Mouse (Mus musculus) forebrain, postnatal 0 days (tissue): Measurements from ENCODE around the gene Stom. TPM values are rescaled to one million over a fixed set of nuclear protein-coding genes. Genes with fewer than 3 reads are reported as not detected.
A peak's percentile ranks its signal among the peaks of the same experiment; 100 is the strongest.

ENCODE experiments used
- ATAC-seq: fragments of 200-750 bp; cut with Nextera tagmentation; 2 replicates; pipeline ENCODE4 v1.8.0; 2017; ENCODE audit warnings: mild to moderate bottlenecking, moderate library complexity
- DNase-seq: peaks from one replicate; pipeline ENCODE4 v3.0.0-alpha.2; 2015
- H3K27ac ChIP-seq: fragments of 300-500 bp; sonication (generic); 2 replicates; pipeline ENCODE4 v1.5.1; 2014; ENCODE audit warnings: low read depth, mild to moderate bottlenecking, antibody characterized with exemption, low read length, moderate library complexity, mixed read lengths
- H3K27me3 ChIP-seq: fragments of 300-500 bp; sonication (generic); 2 replicates; pipeline ENCODE4 v1.6.1; 2014; ENCODE audit warnings: mild to moderate bottlenecking, low read length, mixed read lengths; ENCODE audit not compliant: insufficient read depth
- H3K36me3 ChIP-seq: fragments of 300-500 bp; sonication (generic); 2 replicates; pipeline ENCODE4 v1.6.1; 2014; ENCODE audit warnings: mild to moderate bottlenecking, moderate library complexity; ENCODE audit not compliant: insufficient read depth
- H3K4me1 ChIP-seq: fragments of 300-500 bp; sonication (generic); 2 replicates; pipeline ENCODE4 v1.6.1; 2014; ENCODE audit warnings: antibody characterized with exemption; ENCODE audit not compliant: insufficient read depth
- H3K4me2 ChIP-seq: fragments of 300-500 bp; sonication (generic); 2 replicates; pipeline ENCODE4 v1.6.1; 2014; ENCODE audit warnings: low read depth, mild to moderate bottlenecking, moderate library complexity
- H3K4me3 ChIP-seq: fragments of 300-500 bp; sonication (generic); 2 replicates; pipeline ENCODE4 v1.5.1; 2014; ENCODE audit warnings: low read depth, low read length, mixed read lengths
- H3K9ac ChIP-seq: fragments of 300-500 bp; sonication (generic); 2 replicates; pipeline ENCODE4 v1.6.1; 2014; ENCODE audit warnings: mild to moderate bottlenecking
- H3K9me3 ChIP-seq: fragments of 300-500 bp; sonication (generic); 2 replicates; pipeline ENCODE4 v1.6.1; 2016; ENCODE audit warnings: low read length
- CTCF ChIP-seq: sonication (generic); IDR thresholded peaks from 2 replicates; pipeline ENCODE4 v1.5.1; 2016; ENCODE audit warnings: antibody characterized with exemption, control low read depth, low read depth
- WGBS: fragments of 180-500 bp; shearing (Covaris S2); extraction: QIAGEN DNeasy Blood & Tissue Kit; methylation state at CpG from one replicate; pipeline ENCODE4 v1.1.7; 2014; 5-methylcytosine and 5-hydroxymethylcytosine counted together
- polyA plus RNA-seq: library from polyadenylated mRNA; unstranded; fragments of >200 nt; fragmentation: Nextera tagmentation; extraction: Ambion mirVana; gene quantifications from 2 replicates; pipeline ENCODE4 v1.2.1, GENCODE M21; 2015
- total RNA-seq: library from RNA; depleted of rRNA; stranded (reverse); fragments of >200 nt; gene quantifications from 2 replicates; pipeline ENCODE4 v1.2.3, GENCODE M21; 2014

Gene Stom
- total and polyA plus RNA-seq, 2 experiments from 2014 or later = 18.9 to 23.3 TPM

DNA sequence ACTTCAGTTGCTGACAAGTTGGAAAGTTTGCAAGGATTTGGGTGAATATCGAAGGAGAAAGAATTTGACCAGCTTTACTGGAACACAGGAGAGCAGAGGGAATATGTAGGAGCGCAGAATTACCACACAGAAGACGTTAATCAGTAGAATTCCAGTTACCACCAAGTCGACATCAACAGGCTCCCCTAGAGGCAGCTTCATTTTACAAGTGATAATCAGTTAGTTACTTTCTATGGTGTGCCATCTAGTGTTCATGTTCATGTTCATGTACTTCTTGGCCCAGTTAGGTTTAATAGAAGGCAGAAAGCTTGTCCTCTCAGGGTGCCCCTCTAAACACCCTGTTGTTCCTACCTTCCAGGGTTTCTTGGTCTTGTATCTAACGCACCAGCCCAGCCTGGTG lies 12.4 kb upstream of the Stom start:
- Histone ChIP-seq H3K4me1 (no peaks in the 10 kb centered on the region), H3K36me3 (no peaks in the 10 kb centered on the region), H3K9me3 (no peaks in the 10 kb centered on the region), H3K4me2 (no peak overlapping the region), H3K27ac (no peak overlapping the region), H3K4me3 (no peak overlapping the region), H3K9ac (no peak overlapping the region), H3K27me3 (no peaks in the 10 kb centered on the region)
- 56% methylated on average over 5 of the region's 5 CpGs for WGBS
- TF ChIP-seq CTCF = peak; percentile 81
- DNase-seq (peak; percentile 57), ATAC-seq (peak; percentile 66; the same call in 1 of the 2 replicates)

DNA sequence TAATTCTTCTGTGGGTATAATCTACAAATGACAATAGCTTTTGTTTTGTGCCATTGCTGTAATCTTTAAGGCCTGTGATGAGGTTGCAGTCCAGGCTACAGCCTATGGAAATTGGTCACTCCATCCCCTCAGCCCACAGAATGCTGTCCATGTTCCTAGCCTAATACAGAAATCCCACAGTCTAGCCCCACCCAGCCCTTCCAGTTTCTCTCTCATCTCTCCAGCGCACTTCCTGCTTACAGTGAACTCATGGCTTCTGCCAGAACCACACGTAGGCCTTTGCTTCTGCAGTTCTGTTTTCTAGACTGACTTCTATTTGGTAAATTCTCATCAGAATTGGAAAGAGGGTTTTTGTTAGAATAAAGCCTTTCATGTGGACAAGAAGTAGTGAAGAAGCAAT lies 9.2 kb upstream of the Stom start:
- no peak overlapping the region for H3K4me3 ChIP-seq
- no peaks in the 10 kb centered on the region for H3K36me3 ChIP-seq
- 72% methylated on average over 2 of the region's 2 CpGs for WGBS
- no peak overlapping the region for H3K27ac ChIP-seq
- ATAC-seq (no peak), DNase-seq (no peak)
- no peaks in the 10 kb centered on the region for H3K9me3 ChIP-seq
- no peaks in the 10 kb centered on the region for H3K4me1 ChIP-seq
- H3K9ac ChIP-seq = no peak overlapping the region
- TF ChIP-seq CTCF = no peak
- H3K27me3 ChIP-seq = no peaks in the 10 kb centered on the region
- no peak overlapping the region for H3K4me2 ChIP-seq

DNA sequence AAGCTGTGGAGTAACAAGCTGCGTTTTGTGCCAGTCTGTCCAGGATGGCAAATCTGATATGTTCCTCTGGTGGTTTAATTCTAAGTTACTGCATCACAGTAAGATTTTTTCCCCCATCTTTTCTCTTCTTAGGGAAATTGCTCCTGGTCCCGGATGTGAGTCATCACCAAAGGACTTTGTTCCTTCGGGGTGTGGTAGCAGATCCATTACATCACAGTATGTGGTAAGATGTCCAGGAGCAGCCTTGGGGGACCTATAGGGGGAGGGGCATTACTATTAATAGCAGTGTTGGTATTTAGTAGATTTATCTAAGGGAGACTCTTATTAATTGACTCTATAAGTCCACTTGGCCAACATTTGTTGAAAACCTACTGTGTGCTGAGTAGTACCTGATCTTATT lies 5.8 kb upstream of the Stom start:
- no peaks in the 10 kb centered on the region for H3K27me3 ChIP-seq
- H3K9me3 ChIP-seq = no peaks in the 10 kb centered on the region
- no peak overlapping the region for H3K27ac ChIP-seq
- ATAC-seq (no peak), DNase-seq (no peak)
- H3K4me2 ChIP-seq = no peak overlapping the region
- H3K9ac ChIP-seq = no peak overlapping the region
- no peaks in the 10 kb centered on the region for H3K4me1 ChIP-seq
- H3K36me3 ChIP-seq = no peaks in the 10 kb centered on the region
- TF ChIP-seq CTCF = no peak
- WGBS = 69% methylated on average over 3 of the region's 3 CpGs
- no peak overlapping the region for H3K4me3 ChIP-seq

DNA sequence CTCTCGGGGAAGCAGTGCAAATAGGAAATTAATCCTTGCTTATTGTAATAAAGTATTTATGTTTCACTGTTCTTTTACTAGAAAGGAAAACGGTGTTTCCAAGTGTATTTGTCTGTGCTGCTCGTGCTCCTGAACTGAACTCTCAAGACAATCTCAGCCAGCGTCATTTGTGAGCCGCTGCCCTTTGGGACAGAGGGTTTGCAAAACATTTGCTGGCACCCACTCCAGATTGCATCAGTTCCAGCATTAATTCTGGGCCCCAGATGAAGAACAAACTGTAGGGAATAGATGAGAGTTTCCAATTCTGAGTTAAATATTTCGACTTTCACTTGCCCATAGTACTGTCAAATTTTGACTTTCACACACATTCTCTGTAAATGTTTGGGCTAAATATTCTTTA lies 1.9 kb upstream of the Stom start:
- Histone ChIP-seq H3K4me3 (no peak overlapping the region), H3K4me2 (no peak overlapping the region), H3K9ac (no peak overlapping the region), H3K9me3 (no peaks in the 10 kb centered on the region), H3K27me3 (no peaks in the 10 kb centered on the region), H3K36me3 (no peaks in the 10 kb centered on the region), H3K4me1 (0 out of 2 replicates have a peak, but pooled peaks cover 3% of the 10 kb centered on the region), H3K27ac (no peak overlapping the region)
- no peak for ATAC-seq
- DNase-seq = no peak
- TF ChIP-seq CTCF = no peak
- WGBS = 81% methylated on average over 6 of the region's 6 CpGs

DNA sequence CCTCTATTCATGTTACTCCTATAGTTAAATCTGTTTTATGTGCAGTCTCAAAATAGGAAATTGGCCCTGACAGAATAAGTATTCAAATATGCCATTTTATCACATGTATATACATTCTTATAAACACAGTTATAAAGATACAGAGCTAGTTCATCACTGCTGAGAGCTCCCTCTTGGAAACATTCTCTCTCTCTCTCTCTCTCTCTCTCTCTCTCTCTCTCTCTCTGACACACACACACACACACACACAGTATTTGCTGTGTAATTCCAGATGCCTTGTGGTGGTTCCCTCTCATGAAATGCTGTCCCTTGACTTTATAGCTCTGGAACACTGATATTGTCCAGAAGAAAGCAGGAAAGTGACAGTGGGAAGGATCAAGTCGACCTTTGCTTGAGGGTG lies 1.3 kb upstream of the Stom start:
- H3K4me3 ChIP-seq = no peak overlapping the region
- ATAC-seq (no peak), DNase-seq (no peak)
- H3K27me3 ChIP-seq = no peaks in the 10 kb centered on the region
- TF ChIP-seq CTCF = no peak
- no peak overlapping the region for H3K9ac ChIP-seq
- H3K4me1 ChIP-seq = 0 out of 2 replicates have a peak, but pooled peaks cover 3% of the 10 kb centered on the region
- no peaks in the 10 kb centered on the region for H3K36me3 ChIP-seq
- WGBS = 76% methylated on average over 1 of the region's 1 CpGs
- no peak overlapping the region for H3K27ac ChIP-seq
- no peak overlapping the region for H3K4me2 ChIP-seq
- no peaks in the 10 kb centered on the region for H3K9me3 ChIP-seq

DNA sequence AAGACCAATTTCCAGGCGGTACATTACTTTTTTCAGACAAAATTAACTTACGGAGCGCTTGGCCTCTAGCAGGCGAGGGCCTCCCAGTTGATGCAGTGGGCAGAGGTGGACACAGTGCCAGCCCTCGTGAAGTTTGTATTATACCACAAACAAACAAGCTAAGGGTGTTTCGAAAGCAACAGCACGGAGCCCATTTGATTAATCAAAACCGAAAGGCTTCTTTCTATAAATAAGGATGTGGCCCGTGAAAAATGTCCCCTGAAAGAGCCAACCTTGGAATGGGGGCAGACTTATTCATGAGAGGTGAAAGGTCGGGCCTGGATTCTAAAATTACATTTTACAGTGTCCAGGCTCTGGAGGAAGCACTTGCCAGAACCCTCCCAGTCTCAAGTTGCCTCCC lies 643 bp upstream of the Stom start:
- Histone ChIP-seq H3K27me3 (no peaks in the 10 kb centered on the region), H3K9me3 (no peaks in the 10 kb centered on the region), H3K36me3 (no peaks in the 10 kb centered on the region), H3K27ac (peak overlapping the region; percentile 40; the same call in 1 of the 2 replicates), H3K9ac (peak overlapping the region; percentile 44), H3K4me2 (peak overlapping the region; percentile 92), H3K4me3 (peak overlapping the region; percentile 51), H3K4me1 (0 out of 2 replicates have a peak, but pooled peaks cover 3% of the 10 kb centered on the region)
- 35% methylated on average over 10 of the region's 10 CpGs for WGBS
- no peak for DNase-seq
- TF ChIP-seq CTCF = no peak
- no peak for ATAC-seq

DNA sequence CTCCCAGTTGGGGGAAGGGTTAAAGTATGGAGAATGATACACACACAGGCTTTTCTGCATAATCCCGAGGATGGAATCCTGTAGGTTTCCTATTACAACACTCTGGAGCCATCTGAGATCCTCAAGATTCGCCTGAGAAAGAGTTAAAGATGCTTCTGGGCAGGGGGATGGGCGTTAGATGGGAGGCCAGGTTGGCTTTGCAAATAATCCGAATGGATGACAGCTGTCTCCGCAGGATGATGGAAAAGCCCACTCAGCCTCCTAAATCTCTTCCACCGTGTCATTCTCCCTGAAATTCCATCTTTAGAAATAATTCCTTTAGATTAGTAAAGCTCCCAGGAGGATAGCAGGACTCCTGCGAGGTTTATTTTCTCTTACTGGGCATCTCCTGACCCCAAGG lies 1.2 kb downstream of the Stom start:
- WGBS = 13% methylated on average over 7 of the region's 7 CpGs
- Histone ChIP-seq H3K4me1 (0 out of 2 replicates have a peak, but pooled peaks cover 3% of the 10 kb centered on the region), H3K4me2 (peak overlapping the region; percentile 92), H3K9ac (no peak overlapping the region), H3K27ac (no peak overlapping the region), H3K36me3 (no peaks in the 10 kb centered on the region), H3K27me3 (no peaks in the 10 kb centered on the region), H3K4me3 (peak overlapping the region; percentile 51; the same call in 1 of the 2 replicates), H3K9me3 (no peaks in the 10 kb centered on the region)
- TF ChIP-seq CTCF = no peak
- ATAC-seq (no peak), DNase-seq (no peak)
